7 mouse cellular contexts compared by ENCODE assay signal in genomic region chr9:44485516-44486161, GRCm38 (mm10). TPM values are rescaled to one million over a fixed set of nuclear protein-coding genes. Genes with fewer than 3 reads are reported as not detected.
DNase-seq lines count a peak whose midpoint lies in the region; ATAC-seq and TF ChIP-seq lines count a peak whose summit lies in the region.

No protein-coding gene starts in this region.

- H3K9ac ChIP-seq in forebrain, embryonic 15.5 days (replicated peaks) = peak overlapping the region; percentile 99
- peak overlapping the region; percentile 42 for H3K9ac ChIP-seq in intestine, postnatal 0 days (ENCODE audit: low read depth, low read length)
- peak overlapping the region; percentile 93 for H3K9ac ChIP-seq in lung, embryonic 14.5 days

- WGBS in forebrain, embryonic 15.5 days = 22% methylated on average over 14 of the region's 14 CpGs
- 13% methylated on average over 14 of the region's 14 CpGs for whole genome bisulfite sequencing in intestine, postnatal 0 days
- 16% methylated on average over 14 of the region's 14 CpGs for WGBS in lung, embryonic 14.5 days

- H3K9me3 ChIP-seq in forebrain, embryonic 15.5 days = no peaks in the 10 kb centered on the region
- no peaks in the 10 kb centered on the region for H3K9me3 ChIP-seq in intestine, postnatal 0 days (ENCODE audit: control insufficient read depth)
- H3K9me3 ChIP-seq in lung, embryonic 14.5 days (ENCODE audit: low read depth, low read length) = no peaks in the 10 kb centered on the region

- no peak for ATAC-seq in forebrain, embryonic 15.5 days (replicated peaks)
- ATAC-seq in intestine, postnatal 0 days = no peak
- no peak for ATAC-seq in lung, embryonic 14.5 days (ENCODE audit: insufficient read depth)

- H3K27me3 ChIP-seq in forebrain, embryonic 15.5 days = no peaks in the 10 kb centered on the region
- no peaks in the 10 kb centered on the region for H3K27me3 ChIP-seq in intestine, postnatal 0 days (replicated peaks; ENCODE audit: control insufficient read depth, insufficient read depth, low read length)
- no peaks in the 10 kb centered on the region for H3K27me3 ChIP-seq in lung, embryonic 14.5 days (ENCODE audit: insufficient read depth, low read length)

- H3K4me1 ChIP-seq in forebrain, embryonic 15.5 days = peaks cover 82% of the 10 kb centered on the region
- H3K4me1 ChIP-seq in intestine, postnatal 0 days (replicated peaks; ENCODE audit: control insufficient read depth, insufficient read depth, low read length) = peaks cover 25% of the 10 kb centered on the region
- H3K4me1 ChIP-seq in lung, embryonic 14.5 days (ENCODE audit: insufficient read depth) = peaks cover 62% of the 10 kb centered on the region

- DNase-seq in thymus, postnatal 14 days = peak; percentile 4
- no peak for DNase-seq in thymus, postnatal 10 days (ENCODE audit: low spot score in 2 of 2)
- peak; percentile 12 for DNase-seq in lung, embryonic 14.5 days
- DNase-seq in yolk sac, embryonic 10.5 days (ENCODE audit: low spot score) = peak; percentile 52
- no peak for DNase-seq in adipocyte (ENCODE audit: low spot score)

- peak; percentile 13; the same call in 1 of the 2 replicates for TF ChIP-seq CTCF in intestine, postnatal 0 days (IDR thresholded peaks at IDR 0.05; ENCODE audit: low read depth)
- no peak; the same call in 1 of the 2 replicates for TF ChIP-seq CTCF in lung, embryonic 14.5 days (IDR thresholded peaks at IDR 0.05; ENCODE audit: low read depth)

- no peak overlapping the region; the same call in 1 of the 2 replicates for H3K27ac ChIP-seq in forebrain, embryonic 15.5 days (replicated peaks)
- H3K27ac ChIP-seq in intestine, postnatal 0 days (ENCODE audit: low read depth, low read length) = peak overlapping the region; percentile 83
- H3K27ac ChIP-seq in lung, embryonic 14.5 days (ENCODE audit: low read depth) = peak overlapping the region; percentile 98

- peak overlapping the region; percentile 87 for H3K4me2 ChIP-seq in forebrain, embryonic 15.5 days (replicated peaks)
- H3K4me2 ChIP-seq in intestine, postnatal 0 days (replicated peaks; ENCODE audit: low read depth) = peak overlapping the region; percentile 84
- H3K4me2 ChIP-seq in lung, embryonic 14.5 days = peak overlapping the region; percentile 88

- H3K4me3 ChIP-seq in forebrain, embryonic 15.5 days = peak overlapping the region; percentile 97
- peak overlapping the region; percentile 98 for H3K4me3 ChIP-seq in intestine, postnatal 0 days (ENCODE audit: low read depth, low read length)
- H3K4me3 ChIP-seq in lung, embryonic 14.5 days (ENCODE audit: low read depth, low read length) = peak overlapping the region; percentile 98

- no peaks in the 10 kb centered on the region for H3K36me3 ChIP-seq in forebrain, embryonic 15.5 days
- H3K36me3 ChIP-seq in intestine, postnatal 0 days (ENCODE audit: control insufficient read depth, insufficient read depth) = no peaks in the 10 kb centered on the region
- 0 out of 2 replicates have a peak, but pooled peaks cover 10% of the 10 kb centered on the region for H3K36me3 ChIP-seq in lung, embryonic 14.5 days (ENCODE audit: insufficient read depth)

RNA-seq across cellular contexts. Expression of gene Bcl9l, which starts 3.0 kb away (rescaled TPM):
- 13.6 and 14.4 TPM in 2 replicates for polyA plus RNA-seq in forebrain, embryonic 15.5 days (2015; fragmentation: Nextera tagmentation; extraction: Ambion mirVana)
- polyA plus RNA-seq in intestine, postnatal 0 days (2015; fragmentation: Nextera tagmentation; extraction: Ambion mirVana) = 4.8 and 4.9 TPM in 2 replicates
- polyA plus RNA-seq in lung, embryonic 14.5 days (2014; fragmentation: Nextera tagmentation; extraction: Ambion mirVana) = 16.3 and 17.3 TPM in 2 replicates

RNA-seq across cellular contexts. Expression of gene Upk2, which starts 30.9 kb away (rescaled TPM):
- polyA plus RNA-seq in forebrain, embryonic 15.5 days (2015; fragmentation: Nextera tagmentation; extraction: Ambion mirVana) = not detected in 2 replicates
- not detected in 2 replicates for polyA plus RNA-seq in intestine, postnatal 0 days (2015; fragmentation: Nextera tagmentation; extraction: Ambion mirVana)
- polyA plus RNA-seq in lung, embryonic 14.5 days (2014; fragmentation: Nextera tagmentation; extraction: Ambion mirVana) = 0.39 and 0.53 TPM in 2 replicates

RNA-seq across cellular contexts. Expression of gene Foxr1, which starts 44.7 kb away (rescaled TPM):
- polyA plus RNA-seq in forebrain, embryonic 15.5 days (2015; fragmentation: Nextera tagmentation; extraction: Ambion mirVana) = not detected in 2 replicates
- polyA plus RNA-seq in intestine, postnatal 0 days (2015; fragmentation: Nextera tagmentation; extraction: Ambion mirVana) = not detected in 2 replicates
- polyA plus RNA-seq in lung, embryonic 14.5 days (2014; fragmentation: Nextera tagmentation; extraction: Ambion mirVana) = not detected in 2 replicates

Comparison
In these comparisons a context has a peak if more than half of its experiments do, and no peak if none do; other contexts are left out.
1. DNase-seq: peak in thymus, postnatal 14 days (single experiment), lung, embryonic 14.5 days (single experiment) and yolk sac, embryonic 10.5 days (single experiment); none in thymus, postnatal 10 days (0 of 2) and adipocyte (single experiment).
2. H3K9ac ChIP-seq: peak in every context shown above with its lines; median percentile 99 in forebrain, embryonic 15.5 days; 93 in lung, embryonic 14.5 days; 42 in intestine, postnatal 0 days.
3. Peak in every context shown above with its lines, with median percentiles within 50 percentile points of each other: H3K4me2 ChIP-seq and H3K4me3 ChIP-seq.